Mouse (Mus musculus): Measurements from ENCODE around the gene Dnah8. TPM values are rescaled to one million over a fixed set of nuclear protein-coding genes. Genes with fewer than 3 reads are reported as not detected.

The Dnah8 gene
- polyA plus RNA-seq, 1 experiment from 2014 or later = 1.3 TPM

GRCm38 (mm10) chr17:30847498-30847897 is 223.3 kb downstream of the Dnah8 start:
- Histone ChIP-seq H3K4me2 (no peak overlapping the region), H3K27me3 (no peaks in the 10 kb centered on the region), H3K36me3 (no peaks in the 10 kb centered on the region), H3K27ac (replicated peaks) (no peak overlapping the region), H3K4me1 (replicated peaks) (no peaks in the 10 kb centered on the region), H3K4me3 (no peak overlapping the region), H3K9ac (no peak overlapping the region), H3K9me3 (no peaks in the 10 kb centered on the region)
- no peak for ATAC-seq (ENCODE audit: low FRiP score, low read depth)
- WGBS = 87% methylated on average over 7 of the region's 7 CpGs

GRCm38 (mm10) chr17:30848086-30848485 is 223.9 kb downstream of the Dnah8 start:
- H3K27me3 ChIP-seq = no peaks in the 10 kb centered on the region
- H3K36me3 ChIP-seq = no peaks in the 10 kb centered on the region
- no peaks in the 10 kb centered on the region for H3K4me1 ChIP-seq (replicated peaks)
- H3K9ac ChIP-seq = no peak overlapping the region
- H3K4me3 ChIP-seq = no peak overlapping the region
- H3K27ac ChIP-seq (replicated peaks) = no peak overlapping the region
- no peak for ATAC-seq (ENCODE audit: low FRiP score, low read depth)
- H3K9me3 ChIP-seq = no peaks in the 10 kb centered on the region
- no peak overlapping the region for H3K4me2 ChIP-seq
- WGBS = 92% methylated on average over 5 of the region's 5 CpGs

GRCm38 (mm10) chr17:30848804-30849203 is 224.7 kb downstream of the Dnah8 start:
- ATAC-seq (ENCODE audit: low FRiP score, low read depth) = no peak
- 91% methylated on average over 6 of the region's 6 CpGs for WGBS
- no peak overlapping the region for H3K27ac ChIP-seq (replicated peaks)

GRCm38 (mm10) chr17:30849813-30850212 is 225.7 kb downstream of the Dnah8 start:
- H3K36me3 ChIP-seq = no peaks in the 10 kb centered on the region
- no peaks in the 10 kb centered on the region for H3K9me3 ChIP-seq
- H3K27me3 ChIP-seq = no peaks in the 10 kb centered on the region
- H3K27ac ChIP-seq (replicated peaks) = no peak overlapping the region
- WGBS = 97% methylated on average over 12 of the region's 12 CpGs
- no peaks in the 10 kb centered on the region for H3K4me1 ChIP-seq (replicated peaks)
- no peak overlapping the region for H3K4me3 ChIP-seq
- no peak for ATAC-seq (ENCODE audit: low FRiP score, low read depth)
- no peak overlapping the region for H3K4me2 ChIP-seq
- H3K9ac ChIP-seq = no peak overlapping the region

More at GRCm38 (mm10) chr17:30848804-30849203, 224.7 kb downstream of the Dnah8 start:
- H3K9me3 ChIP-seq = no peaks in the 10 kb centered on the region
- no peak overlapping the region for H3K4me2 ChIP-seq
- H3K27me3 ChIP-seq = no peaks in the 10 kb centered on the region
- no peak overlapping the region for H3K9ac ChIP-seq
- H3K4me3 ChIP-seq = no peak overlapping the region
- H3K36me3 ChIP-seq = no peaks in the 10 kb centered on the region
- H3K4me1 ChIP-seq (replicated peaks) = no peaks in the 10 kb centered on the region

GRCm38 (mm10) chr17:30852345-30852744 is 228.2 kb downstream of the Dnah8 start:
- Histone ChIP-seq H3K27ac (replicated peaks) (no peak overlapping the region), H3K4me1 (replicated peaks) (no peaks in the 10 kb centered on the region), H3K9me3 (no peaks in the 10 kb centered on the region), H3K4me2 (no peak overlapping the region), H3K36me3 (no peaks in the 10 kb centered on the region), H3K27me3 (no peaks in the 10 kb centered on the region), H3K4me3 (no peak overlapping the region), H3K9ac (no peak overlapping the region)
- ATAC-seq (ENCODE audit: low FRiP score, low read depth) = no peak

GRCm38 (mm10) chr17:30857347-30857746 is 233.2 kb downstream of the Dnah8 start:
- WGBS = 95% methylated on average over 5 of the region's 5 CpGs
- H3K4me1 ChIP-seq (replicated peaks) = peaks cover 12% of the 10 kb centered on the region; the same call in 1 of the 2 replicates
- no peaks in the 10 kb centered on the region for H3K9me3 ChIP-seq
- H3K4me3 ChIP-seq = no peak overlapping the region
- no peak for ATAC-seq (ENCODE audit: low FRiP score, low read depth)
- no peaks in the 10 kb centered on the region for H3K27me3 ChIP-seq
- H3K27ac ChIP-seq (replicated peaks) = no peak overlapping the region
- H3K4me2 ChIP-seq = no peak overlapping the region
- no peaks in the 10 kb centered on the region for H3K36me3 ChIP-seq
- no peak overlapping the region for H3K9ac ChIP-seq

- H3K27me3 ChIP-seq = no peaks in the 10 kb centered on the region
Observed at GRCm38 (mm10) chr17:30858586-30859259, 234.6 kb downstream of the Dnah8 start.

GRCm38 (mm10) chr17:30859989-30860585 is 235.9 kb downstream of the Dnah8 start:
- no peak overlapping the region for H3K4me3 ChIP-seq
- no peaks in the 10 kb centered on the region for H3K27me3 ChIP-seq
- H3K9ac ChIP-seq = no peak overlapping the region
- no peak overlapping the region for H3K4me2 ChIP-seq
- H3K4me1 ChIP-seq (replicated peaks) = peaks cover 12% of the 10 kb centered on the region; the same call in 1 of the 2 replicates
- WGBS = 18% methylated on average over 10 of the region's 10 CpGs
- H3K27ac ChIP-seq (replicated peaks) = no peak overlapping the region
- H3K9me3 ChIP-seq = no peaks in the 10 kb centered on the region
- 0 out of 2 replicates have a peak, but pooled peaks have one; percentile 49 for ATAC-seq (ENCODE audit: low FRiP score, low read depth)
- no peaks in the 10 kb centered on the region for H3K36me3 ChIP-seq

More at GRCm38 (mm10) chr17:30858586-30859259, 234.6 kb downstream of the Dnah8 start:
- no peaks in the 10 kb centered on the region for H3K9me3 ChIP-seq
- H3K27ac ChIP-seq (replicated peaks) = no peak overlapping the region
- no peak for ATAC-seq (ENCODE audit: low FRiP score, low read depth)
- no peak overlapping the region for H3K4me3 ChIP-seq
- H3K36me3 ChIP-seq = no peaks in the 10 kb centered on the region
- peaks cover 12% of the 10 kb centered on the region; the same call in 1 of the 2 replicates for H3K4me1 ChIP-seq (replicated peaks)
- H3K4me2 ChIP-seq = no peak overlapping the region
- H3K9ac ChIP-seq = no peak overlapping the region
- WGBS = 50% methylated on average over 11 of the region's 11 CpGs

GRCm38 (mm10) chr17:30860606-30861005 is 236.5 kb downstream of the Dnah8 start:
- WGBS = 41% methylated on average over 7 of the region's 7 CpGs
- ATAC-seq (ENCODE audit: low FRiP score, low read depth) = no peak
- Histone ChIP-seq H3K4me2 (no peak overlapping the region), H3K9ac (no peak overlapping the region), H3K27ac (replicated peaks) (no peak overlapping the region), H3K36me3 (no peaks in the 10 kb centered on the region), H3K9me3 (no peaks in the 10 kb centered on the region), H3K4me3 (no peak overlapping the region), H3K4me1 (replicated peaks) (peaks cover 12% of the 10 kb centered on the region; the same call in 1 of the 2 replicates), H3K27me3 (no peaks in the 10 kb centered on the region)

GRCm38 (mm10) chr17:30866281-30866680 is 242.1 kb downstream of the Dnah8 start:
- no peak for ATAC-seq (ENCODE audit: low FRiP score, low read depth)
- 58% methylated on average over 8 of the region's 8 CpGs for WGBS

GRCm38 (mm10) chr17:30866966-30867365 is 242.8 kb downstream of the Dnah8 start:
- H3K9ac ChIP-seq = no peak overlapping the region
- H3K36me3 ChIP-seq = no peaks in the 10 kb centered on the region
- no peaks in the 10 kb centered on the region for H3K9me3 ChIP-seq
- 68% methylated on average over 9 of the region's 9 CpGs for WGBS
- H3K4me2 ChIP-seq = no peak overlapping the region
- no peak overlapping the region for H3K27ac ChIP-seq (replicated peaks)
- 0 out of 2 replicates have a peak, but pooled peaks cover 8% of the 10 kb centered on the region for H3K4me1 ChIP-seq (replicated peaks)
- no peak for ATAC-seq (ENCODE audit: low FRiP score, low read depth)
- H3K4me3 ChIP-seq = no peak overlapping the region
- no peaks in the 10 kb centered on the region for H3K27me3 ChIP-seq

More at GRCm38 (mm10) chr17:30866281-30866680, 242.1 kb downstream of the Dnah8 start:
- Histone ChIP-seq H3K27me3 (no peaks in the 10 kb centered on the region), H3K27ac (replicated peaks) (no peak overlapping the region), H3K4me2 (no peak overlapping the region), H3K4me3 (no peak overlapping the region), H3K9me3 (no peaks in the 10 kb centered on the region), H3K4me1 (replicated peaks) (0 out of 2 replicates have a peak, but pooled peaks cover 8% of the 10 kb centered on the region), H3K36me3 (no peaks in the 10 kb centered on the region), H3K9ac (no peak overlapping the region)

- H3K9ac ChIP-seq = no peak overlapping the region
- no peak for ATAC-seq (ENCODE audit: low FRiP score, low read depth)
- H3K9me3 ChIP-seq = no peaks in the 10 kb centered on the region
- 0 out of 2 replicates have a peak, but pooled peaks cover 8% of the 10 kb centered on the region for H3K4me1 ChIP-seq (replicated peaks)
- WGBS = 34% methylated on average over 10 of the region's 10 CpGs
- no peak overlapping the region for H3K27ac ChIP-seq (replicated peaks)
- H3K4me2 ChIP-seq = no peak overlapping the region
- no peak overlapping the region for H3K4me3 ChIP-seq
- H3K27me3 ChIP-seq = no peaks in the 10 kb centered on the region
- no peaks in the 10 kb centered on the region for H3K36me3 ChIP-seq
Observed at GRCm38 (mm10) chr17:30871040-30871439, 246.9 kb downstream of the Dnah8 start.

Measured in hindbrain, embryonic 15.5 days (tissue).